Mouse (Mus musculus) kidney, postnatal 0 days (tissue): ENCODE data around the gene Gm13889. TPM values are rescaled to one million over a fixed set of nuclear protein-coding genes. Genes with fewer than 3 reads are reported as not detected.

ENCODE experiments used
- ATAC-seq: fragments of 200-750 bp; cut with Nextera tagmentation; replicated peaks from 2 replicates; pipeline ENCODE4 v1.8.0; 2017; ENCODE audit warnings: low read depth, moderate number of reproducible peaks, moderate TSS enrichment, moderate library complexity; ENCODE audit not compliant: low FRiP score
- DNase-seq: peaks from one replicate; pipeline ENCODE4 v3.0.0-alpha.2; 2016; ENCODE audit warnings: low spot score
- H3K27ac ChIP-seq: fragments of 300-500 bp; sonication (generic); 2 replicates; pipeline ENCODE4 v1.5.1; 2014; ENCODE audit warnings: mild to moderate bottlenecking
- H3K27me3 ChIP-seq: fragments of 300-500 bp; sonication (generic); 2 replicates; pipeline ENCODE4 v1.6.1; 2014; ENCODE audit warnings: low read length, mixed read lengths; ENCODE audit not compliant: insufficient read depth
- H3K36me3 ChIP-seq: fragments of 300-500 bp; sonication (generic); 2 replicates; pipeline ENCODE4 v1.6.1; 2014; ENCODE audit warnings: low read length, mixed read lengths; ENCODE audit not compliant: insufficient read depth
- H3K4me1 ChIP-seq: fragments of 300-500 bp; sonication (generic); replicated peaks from 2 replicates; pipeline ENCODE4 v1.6.1; 2014; ENCODE audit warnings: antibody characterized with exemption, low read length, mixed read lengths; ENCODE audit not compliant: insufficient read depth
- H3K4me2 ChIP-seq: fragments of 300-500 bp; sonication (generic); 2 replicates; pipeline ENCODE4 v1.6.1; 2014; ENCODE audit warnings: mild to moderate bottlenecking, low read length, moderate library complexity, mixed read lengths
- H3K4me3 ChIP-seq: fragments of 300-500 bp; sonication (generic); replicated peaks from 2 replicates; pipeline ENCODE4 v1.5.1; 2014; ENCODE audit warnings: low read depth, low read length
- H3K9ac ChIP-seq: fragments of 300-500 bp; sonication (generic); 2 replicates; pipeline ENCODE4 v1.6.1; 2014; ENCODE audit warnings: low read depth, low read length
- H3K9me3 ChIP-seq: fragments of 300-500 bp; sonication (generic); replicated peaks from 2 replicates; pipeline ENCODE4 v1.6.1; 2016; ENCODE audit warnings: low read length, inconsistent platforms, mixed read lengths
- CTCF ChIP-seq: IDR thresholded peaks from 2 replicates; pipeline ENCODE4 v1.5.1; 2016; ENCODE audit warnings: antibody characterized with exemption, low read depth, mild to moderate bottlenecking, moderate library complexity
- WGBS: fragments of 180-500 bp; shearing (Covaris S2); extraction: QIAGEN DNeasy Blood & Tissue Kit; methylation state at CpG from one replicate; pipeline ENCODE4 v1.1.7; 2014; 5-methylcytosine and 5-hydroxymethylcytosine counted together
- polyA plus RNA-seq: library from polyadenylated mRNA; unstranded; fragments of >200 nt; fragmentation: Nextera tagmentation; extraction: Ambion mirVana; gene quantifications from 2 replicates; pipeline ENCODE4 v1.2.1, GENCODE M21; 2015

The Gm13889 gene
- polyA plus RNA-seq = 22.2 and 24.8 TPM in 2 replicates

GRCm38 (mm10) chr2:93956908-93957784 lies at the start of gene Gm13889:
Gm13889 (minus strand) TSS chr2:93957201.
- no peaks in the 10 kb centered on the region for H3K9me3 ChIP-seq
- H3K27ac ChIP-seq = peak within 1 kb of the TSS; percentile 70
- H3K4me3 ChIP-seq = peak within 1 kb of the TSS; percentile 67
- H3K4me1 ChIP-seq = peaks cover 26% of the 10 kb centered on the region
- H3K36me3 ChIP-seq = no peaks in the 10 kb centered on the region
- H3K4me2 ChIP-seq = peak within 1 kb of the TSS; percentile 91
- WGBS = 11% methylated on average over 30 of the region's 62 CpGs
- H3K9ac ChIP-seq = peak within 1 kb of the TSS; percentile 79
- peaks cover 19% of the 10 kb centered on the region for H3K27me3 ChIP-seq
- DNase-seq (peak; percentile 80), ATAC-seq (peak; percentile 61)
- no peak for TF ChIP-seq CTCF

GRCm38 (mm10) chr2:94002331-94002730 lies 45.3 kb upstream of the Gm13889 start:
- 13% methylated on average over 2 of the region's 2 CpGs for WGBS
- Histone ChIP-seq H3K9ac (no peak overlapping the region), H3K4me1 (no peaks in the 10 kb centered on the region), H3K9me3 (no peaks in the 10 kb centered on the region), H3K27me3 (no peaks in the 10 kb centered on the region), H3K4me2 (no peak overlapping the region), H3K4me3 (no peak overlapping the region), H3K36me3 (peaks cover 37% of the 10 kb centered on the region), H3K27ac (no peak overlapping the region)
- ATAC-seq (no peak), DNase-seq (peak; percentile 87)
- TF ChIP-seq CTCF = peak; percentile 97

DNA sequence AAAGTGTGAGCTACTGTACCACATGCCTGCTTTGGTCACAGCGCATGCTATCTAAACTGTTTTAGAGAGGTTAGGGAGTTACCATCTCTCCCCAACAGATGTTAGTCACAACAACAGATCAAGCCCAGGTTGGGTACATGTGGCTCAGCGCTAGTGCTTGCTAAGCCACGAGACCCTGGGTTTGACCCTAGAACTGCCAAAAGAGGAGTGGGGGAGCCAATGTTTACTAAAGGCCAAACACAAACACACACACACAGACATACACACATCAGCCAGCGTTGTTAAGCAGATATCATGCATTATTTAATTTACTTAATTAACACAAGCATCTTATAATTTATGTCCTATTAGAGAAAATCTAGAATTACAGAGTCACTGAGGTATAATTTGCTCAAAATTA lies 44.9 kb upstream of the Gm13889 start:
- Histone ChIP-seq H3K4me2 (no peak overlapping the region), H3K36me3 (peaks cover 37% of the 10 kb centered on the region), H3K4me1 (no peaks in the 10 kb centered on the region), H3K9ac (no peak overlapping the region), H3K4me3 (no peak overlapping the region), H3K27ac (no peak overlapping the region), H3K27me3 (no peaks in the 10 kb centered on the region), H3K9me3 (no peaks in the 10 kb centered on the region)
- DNase-seq = no peak
- no peak for ATAC-seq
- WGBS = 81% methylated on average over 4 of the region's 4 CpGs
- TF ChIP-seq CTCF = no peak

- Histone ChIP-seq H3K9me3 (no peaks in the 10 kb centered on the region), H3K36me3 (peaks cover 36% of the 10 kb centered on the region), H3K4me2 (no peak overlapping the region), H3K4me3 (no peak overlapping the region), H3K4me1 (no peaks in the 10 kb centered on the region), H3K27ac (peak overlapping the region; percentile 3; the same call in 1 of the 2 replicates), H3K9ac (no peak overlapping the region), H3K27me3 (no peaks in the 10 kb centered on the region)
- no peak; the same call in 1 of the 2 replicates for TF ChIP-seq CTCF
- DNase-seq (no peak), ATAC-seq (no peak)
- WGBS = 83% methylated on average over 6 of the region's 6 CpGs
Observed at GRCm38 (mm10) chr2:94001411-94001810, 44.4 kb upstream of the Gm13889 start.

GRCm38 (mm10) chr2:93996254-93996653 lies 39.3 kb upstream of the Gm13889 start, which contains the start of gene Gm27027:
Gm27027 (minus strand) TSS chr2:93996354.
- Histone ChIP-seq H3K27ac (no peak within 1 kb of the TSS), H3K9ac (no peak within 1 kb of the TSS), H3K36me3 (peaks cover 59% of the 10 kb centered on the region), H3K4me3 (no peak within 1 kb of the TSS), H3K4me2 (no peak within 1 kb of the TSS), H3K9me3 (no peaks in the 10 kb centered on the region), H3K4me1 (no peaks in the 10 kb centered on the region), H3K27me3 (no peaks in the 10 kb centered on the region)
- DNase-seq (no peak), ATAC-seq (no peak)
- TF ChIP-seq CTCF = no peak
- 91% methylated on average over 6 of the region's 6 CpGs for WGBS

DNA sequence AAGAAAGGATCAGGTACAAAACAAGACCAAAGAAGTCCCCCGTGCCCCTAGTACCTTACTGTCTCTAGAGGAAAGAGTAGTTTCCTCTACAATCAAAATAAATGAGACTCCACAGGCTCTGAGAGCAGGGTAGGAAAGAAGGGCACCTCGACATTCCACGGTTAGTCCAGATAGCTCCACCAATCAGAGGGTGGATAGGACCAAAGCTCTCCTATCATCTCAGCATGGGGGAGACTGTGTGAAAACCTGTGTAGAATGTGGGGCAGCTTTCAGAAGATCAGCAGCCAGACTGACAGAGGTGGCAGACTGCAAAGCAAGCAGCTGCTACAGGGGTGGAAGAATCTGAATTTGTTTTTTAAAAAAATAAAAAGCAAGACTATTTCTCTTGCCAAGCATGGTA lies 35.8 kb upstream of the Gm13889 start:
- no peak overlapping the region for H3K9ac ChIP-seq
- TF ChIP-seq CTCF = no peak
- ATAC-seq = no peak

More for the DNA sequence above, 35.8 kb upstream of the Gm13889 start:
- no peak for DNase-seq
- H3K4me1 ChIP-seq = no peaks in the 10 kb centered on the region
- H3K9me3 ChIP-seq = no peaks in the 10 kb centered on the region
- H3K27ac ChIP-seq = no peak overlapping the region
- H3K36me3 ChIP-seq = peaks cover 62% of the 10 kb centered on the region
- H3K4me2 ChIP-seq = no peak overlapping the region
- 61% methylated on average over 3 of the region's 3 CpGs for WGBS
- H3K27me3 ChIP-seq = no peaks in the 10 kb centered on the region
- H3K4me3 ChIP-seq = no peak overlapping the region
